Mouse (Mus musculus) limb, embryonic 11.5 days (tissue): Measurements from ENCODE around the gene Orm2. TPM values are rescaled to one million over a fixed set of nuclear protein-coding genes. Genes with fewer than 3 reads are reported as not detected.

Experiments
- ATAC-seq: fragments of 200-750 bp; cut with Nextera tagmentation; 2 replicates; pipeline ENCODE4 v1.8.0; 2017; ENCODE audit warnings: low read depth; ENCODE audit not compliant: insufficient number of reproducible peaks, low FRiP score, low TSS enrichment
- DNase-seq: peaks from one replicate; pipeline ENCODE4 v3.0.0-alpha.2; 2015; ENCODE audit warnings: low spot score
- H3K27ac ChIP-seq: fragments of 300-500 bp; sonication (generic); replicated peaks from 2 replicates; pipeline ENCODE4 v1.5.1; 2014; ENCODE audit warnings: low read depth, mild to moderate bottlenecking, low read length
- H3K27me3 ChIP-seq: fragments of 300-500 bp; sonication (generic); 2 replicates; pipeline ENCODE4 v1.6.1; 2014; ENCODE audit warnings: mild to moderate bottlenecking, low read length, mixed read lengths; ENCODE audit not compliant: control insufficient read depth, insufficient read depth
- H3K36me3 ChIP-seq: fragments of 300-500 bp; sonication (generic); 2 replicates; pipeline ENCODE4 v1.6.1; 2014; ENCODE audit warnings: mild to moderate bottlenecking, low read length, moderate library complexity, mixed read lengths; ENCODE audit not compliant: control insufficient read depth, insufficient read depth
- H3K4me1 ChIP-seq: fragments of 300-500 bp; sonication (generic); 2 replicates; pipeline ENCODE4 v1.6.1; 2014; ENCODE audit warnings: low read length, mixed read lengths; ENCODE audit not compliant: control insufficient read depth, insufficient read depth
- H3K4me2 ChIP-seq: fragments of 300-500 bp; sonication (generic); 2 replicates; pipeline ENCODE4 v1.6.1; 2014; ENCODE audit warnings: low read depth, mild to moderate bottlenecking, moderate library complexity; ENCODE audit not compliant: severe bottlenecking
- H3K4me3 ChIP-seq: fragments of 300-500 bp; sonication (generic); 2 replicates; pipeline ENCODE4 v1.5.1; 2014; ENCODE audit warnings: low read depth, low read length
- H3K9ac ChIP-seq: fragments of 300-500 bp; sonication (generic); 2 replicates; pipeline ENCODE4 v1.6.1; 2014; ENCODE audit warnings: mild to moderate bottlenecking, low read length
- H3K9me3 ChIP-seq: fragments of 300-500 bp; sonication (generic); 2 replicates; pipeline ENCODE4 v1.6.1; 2016; ENCODE audit warnings: low read length; ENCODE audit not compliant: control insufficient read depth
- WGBS: fragments of 180-500 bp; shearing (Covaris S2); extraction: QIAGEN DNeasy Blood & Tissue Kit; methylation state at CpG from one replicate; pipeline ENCODE4 v1.1.7; 2014; 5-methylcytosine and 5-hydroxymethylcytosine counted together
- polyA plus RNA-seq: library from polyadenylated mRNA; unstranded; fragments of >200 nt; fragmentation: Nextera tagmentation; extraction: Ambion mirVana; gene quantifications from 2 replicates; pipeline ENCODE4 v1.2.1, GENCODE M21; 2014

Orm2 gene
- polyA plus RNA-seq, 1 experiment from 2014 or later = not detected

DNA sequence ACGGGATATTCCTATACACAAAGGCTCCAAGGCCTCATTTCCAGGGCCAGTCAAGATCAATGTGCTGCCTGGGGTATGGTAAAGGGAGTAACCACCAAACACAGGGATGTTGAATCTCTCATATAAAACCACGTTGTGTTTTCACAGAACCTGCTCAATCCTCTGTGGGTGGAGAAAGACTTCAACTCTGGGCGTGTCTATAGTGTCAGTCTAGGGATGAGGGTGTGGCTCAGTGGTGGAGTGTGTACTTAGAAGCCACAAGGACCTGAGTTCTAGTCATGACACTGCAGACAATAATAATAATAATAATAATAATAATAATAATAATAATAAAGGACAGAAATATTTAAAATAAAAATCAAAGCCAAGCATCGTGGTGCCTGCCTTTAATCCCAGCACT, 22.0 kb downstream of the Orm2 start:
- H3K4me3 ChIP-seq = no peak overlapping the region
- no peak overlapping the region for H3K27ac ChIP-seq
- 91% methylated on average over 4 of the region's 4 CpGs for WGBS
- H3K9ac ChIP-seq = no peak overlapping the region
- H3K36me3 ChIP-seq = peaks cover 15% of the 10 kb centered on the region
- no peaks in the 10 kb centered on the region for H3K27me3 ChIP-seq
- H3K4me1 ChIP-seq = peaks cover 2% of the 10 kb centered on the region
- no peak overlapping the region for H3K4me2 ChIP-seq
- no peak for DNase-seq
- H3K9me3 ChIP-seq = no peaks in the 10 kb centered on the region
- no peak for ATAC-seq

DNA sequence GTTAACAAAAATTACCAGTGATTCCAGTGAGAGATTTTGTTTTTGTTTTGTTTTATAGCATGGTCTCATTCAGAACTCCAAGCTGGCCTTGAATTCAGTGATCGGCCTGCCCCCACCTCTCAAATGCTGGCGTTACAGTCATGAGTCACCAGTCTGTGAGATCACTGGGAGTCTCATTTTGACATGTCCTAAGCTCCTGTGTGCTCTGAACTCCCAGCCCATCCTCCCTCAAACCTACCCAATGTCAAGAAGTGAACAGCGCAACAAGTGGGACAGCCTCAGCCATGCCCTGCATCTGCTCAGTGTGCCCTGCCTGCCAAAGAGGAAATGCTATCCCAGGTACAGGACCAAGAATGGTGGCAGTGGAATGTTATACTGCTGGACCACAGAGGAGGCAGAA, 23.0 kb downstream of the Orm2 start:
- Histone ChIP-seq H3K9me3 (no peaks in the 10 kb centered on the region), H3K4me3 (no peak overlapping the region), H3K9ac (no peak overlapping the region), H3K27me3 (no peaks in the 10 kb centered on the region), H3K4me2 (no peak overlapping the region), H3K36me3 (peaks cover 10% of the 10 kb centered on the region; the same call in 1 of the 2 replicates), H3K27ac (no peak overlapping the region), H3K4me1 (peaks cover 6% of the 10 kb centered on the region)
- ATAC-seq (no peak), DNase-seq (no peak)
- WGBS = 88% methylated on average over 3 of the region's 3 CpGs

DNA sequence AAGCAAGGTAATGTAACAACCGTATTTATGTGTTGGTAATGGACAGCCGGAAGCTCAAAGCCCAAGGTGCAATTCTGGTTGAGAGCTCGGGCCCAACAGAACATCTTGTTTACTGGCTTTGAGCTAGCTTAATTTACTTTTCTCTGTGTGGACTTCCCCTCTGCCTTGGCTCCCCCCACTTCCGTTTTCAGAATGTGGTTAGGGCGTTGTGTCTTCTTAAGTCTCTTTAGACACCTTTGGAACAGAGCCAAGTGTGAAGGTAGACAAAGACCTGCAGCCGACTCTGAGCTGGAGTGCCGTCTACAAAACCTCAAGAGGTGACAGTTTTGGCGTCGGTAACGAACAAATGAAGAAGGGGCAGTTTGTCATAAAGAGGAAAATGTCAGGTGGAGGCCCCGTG, 23.5 kb downstream of the Orm2 start:
- DNase-seq = no peak
- 85% methylated on average over 11 of the region's 11 CpGs for WGBS
- ATAC-seq = no peak
- Histone ChIP-seq H3K9ac (no peak overlapping the region), H3K4me2 (no peak overlapping the region), H3K27me3 (no peaks in the 10 kb centered on the region), H3K4me1 (peaks cover 6% of the 10 kb centered on the region), H3K9me3 (no peaks in the 10 kb centered on the region), H3K27ac (no peak overlapping the region), H3K4me3 (no peak overlapping the region), H3K36me3 (peaks cover 7% of the 10 kb centered on the region; the same call in 1 of the 2 replicates)

DNA sequence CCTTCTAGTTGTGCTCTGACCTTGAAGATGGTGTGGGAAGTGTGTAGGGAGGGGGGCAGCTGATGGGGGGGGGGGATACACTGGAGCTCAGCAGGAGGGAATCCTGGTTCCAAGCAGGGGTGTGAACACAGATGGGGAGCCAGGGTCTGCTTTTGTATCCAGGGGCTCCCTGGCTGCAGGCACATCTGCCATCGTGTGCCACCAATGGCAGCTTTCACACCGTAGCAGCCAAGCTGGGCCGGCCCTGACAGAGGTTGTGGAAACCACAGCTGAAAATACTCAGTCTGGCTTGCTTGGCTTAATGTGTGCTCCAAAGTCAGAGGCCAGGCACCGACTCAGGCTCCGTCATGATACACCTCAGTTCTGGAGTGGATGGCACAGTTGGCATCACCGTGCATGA, 25.8 kb downstream of the Orm2 start:
- H3K36me3 ChIP-seq = peaks cover 5% of the 10 kb centered on the region; the same call in 1 of the 2 replicates
- no peak overlapping the region for H3K9ac ChIP-seq
- ATAC-seq = no peak
- peaks cover 6% of the 10 kb centered on the region for H3K4me1 ChIP-seq
- H3K9me3 ChIP-seq = no peaks in the 10 kb centered on the region
- H3K4me2 ChIP-seq = no peak overlapping the region
- no peak for DNase-seq
- WGBS = 79% methylated on average over 6 of the region's 6 CpGs
- no peak overlapping the region for H3K4me3 ChIP-seq
- no peak overlapping the region for H3K27ac ChIP-seq
- H3K27me3 ChIP-seq = no peaks in the 10 kb centered on the region

DNA sequence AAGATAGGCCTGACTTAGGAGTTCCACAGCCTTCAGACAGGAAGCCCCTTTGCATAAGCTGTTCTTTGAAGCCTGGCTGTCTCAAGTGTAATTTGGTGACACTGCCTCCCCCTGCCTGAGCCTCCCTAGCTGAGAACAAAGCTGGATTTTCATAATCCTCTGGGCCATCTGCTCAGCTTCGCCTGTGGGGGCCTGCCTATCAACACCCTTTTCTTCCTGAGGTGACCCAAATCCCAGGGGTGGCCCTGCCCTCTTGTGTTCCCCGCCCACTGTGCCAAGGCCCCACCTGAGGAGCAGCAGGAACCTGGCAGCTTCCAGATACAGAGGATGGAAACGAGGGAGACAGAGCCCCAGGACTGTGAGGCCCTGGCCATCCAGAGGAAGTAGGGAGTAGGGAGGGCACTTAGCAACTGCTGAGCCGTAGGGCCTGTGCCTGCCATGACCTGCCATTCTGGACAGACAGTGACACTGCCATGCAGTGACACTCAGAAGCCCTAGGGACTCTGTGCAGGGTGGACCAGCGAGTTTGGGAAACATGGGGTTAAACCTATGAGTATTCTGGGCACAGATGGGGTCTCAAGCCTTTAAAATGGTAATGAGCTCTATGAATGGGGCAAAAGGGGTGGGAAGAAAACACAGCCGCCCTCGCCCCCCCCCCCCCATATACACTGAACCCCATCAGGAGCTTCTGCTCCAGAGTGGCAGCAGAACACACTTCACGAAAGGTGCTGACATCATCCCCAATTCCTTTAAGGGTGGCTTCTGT, 27.1 kb downstream of the Orm2 start:
- H3K4me1 ChIP-seq = peaks cover 6% of the 10 kb centered on the region
- H3K27me3 ChIP-seq = no peaks in the 10 kb centered on the region
- H3K9ac ChIP-seq = no peak overlapping the region
- DNase-seq (no peak), ATAC-seq (no peak)
- H3K9me3 ChIP-seq = no peaks in the 10 kb centered on the region
- H3K4me2 ChIP-seq = no peak overlapping the region
- H3K27ac ChIP-seq = no peak overlapping the region
- 45% methylated on average over 8 of the region's 8 CpGs for WGBS
- H3K36me3 ChIP-seq = peaks cover 11% of the 10 kb centered on the region; the same call in 1 of the 2 replicates
- no peak overlapping the region for H3K4me3 ChIP-seq

DNA sequence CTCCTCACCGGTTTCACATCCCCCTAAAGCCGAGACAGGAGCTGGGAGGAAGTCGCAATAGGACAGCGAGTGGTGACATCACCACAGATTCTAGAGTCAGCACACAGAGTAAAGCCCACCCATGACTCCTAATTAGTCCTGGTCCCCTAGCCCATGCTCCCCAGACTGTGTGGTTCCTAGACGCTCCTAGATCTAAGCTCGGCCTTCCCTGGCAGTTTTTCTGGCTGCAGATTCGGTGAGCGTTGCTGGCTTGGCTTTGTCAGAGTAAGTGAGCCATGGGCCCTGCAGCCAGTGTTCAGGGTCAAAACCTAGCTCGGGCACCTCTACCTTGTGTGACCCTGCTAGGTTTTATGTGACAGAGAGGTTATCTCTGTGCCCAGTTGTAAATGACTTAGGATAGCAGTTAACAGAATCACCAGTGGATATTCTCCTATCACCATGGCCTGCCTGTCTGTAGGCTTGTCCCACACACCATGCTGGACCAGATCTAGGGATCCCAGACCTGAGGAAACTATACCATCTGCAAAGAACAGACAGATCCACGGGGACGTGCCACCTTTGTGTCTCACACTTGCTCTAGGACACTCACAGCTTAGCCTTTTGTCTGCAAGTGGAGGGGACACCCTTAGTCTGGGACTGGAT, 27.8 kb downstream of the Orm2 start:
- no peak overlapping the region for H3K4me3 ChIP-seq
- no peak overlapping the region for H3K27ac ChIP-seq
- DNase-seq (no peak), ATAC-seq (no peak)
- H3K9ac ChIP-seq = no peak overlapping the region
- 64% methylated on average over 11 of the region's 11 CpGs for WGBS
- H3K27me3 ChIP-seq = no peaks in the 10 kb centered on the region
- peaks cover 12% of the 10 kb centered on the region; the same call in 1 of the 2 replicates for H3K36me3 ChIP-seq
- H3K9me3 ChIP-seq = no peaks in the 10 kb centered on the region
- H3K4me2 ChIP-seq = no peak overlapping the region
- H3K4me1 ChIP-seq = peaks cover 6% of the 10 kb centered on the region

DNA sequence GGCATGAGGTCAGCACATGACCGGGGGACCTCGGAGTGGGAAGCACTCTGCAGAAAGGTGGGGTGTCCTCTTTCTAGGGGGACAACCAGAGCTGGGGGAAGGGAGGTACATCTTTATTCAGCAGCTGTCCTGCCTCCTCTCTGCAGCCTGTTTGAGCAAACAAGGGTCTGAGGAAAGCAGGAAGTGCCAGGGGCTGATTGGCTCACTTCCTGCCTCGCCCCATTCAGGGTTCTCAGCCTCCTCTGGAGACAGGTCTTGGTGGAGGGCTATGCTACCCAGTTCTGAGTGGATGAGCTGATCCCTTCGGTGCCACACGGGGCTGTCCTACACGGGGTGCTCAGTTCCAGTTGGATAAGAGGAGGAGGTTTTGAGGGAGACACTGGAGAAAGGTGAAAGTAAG, 29.1 kb downstream of the Orm2 start:
- Histone ChIP-seq H3K4me3 (no peak overlapping the region), H3K27ac (no peak overlapping the region), H3K4me2 (no peak overlapping the region), H3K27me3 (no peaks in the 10 kb centered on the region), H3K9me3 (no peaks in the 10 kb centered on the region), H3K4me1 (peaks cover 6% of the 10 kb centered on the region), H3K36me3 (peaks cover 15% of the 10 kb centered on the region; the same call in 1 of the 2 replicates), H3K9ac (no peak overlapping the region)
- no peak for ATAC-seq
- 80% methylated on average over 6 of the region's 6 CpGs for WGBS
- no peak for DNase-seq

DNA sequence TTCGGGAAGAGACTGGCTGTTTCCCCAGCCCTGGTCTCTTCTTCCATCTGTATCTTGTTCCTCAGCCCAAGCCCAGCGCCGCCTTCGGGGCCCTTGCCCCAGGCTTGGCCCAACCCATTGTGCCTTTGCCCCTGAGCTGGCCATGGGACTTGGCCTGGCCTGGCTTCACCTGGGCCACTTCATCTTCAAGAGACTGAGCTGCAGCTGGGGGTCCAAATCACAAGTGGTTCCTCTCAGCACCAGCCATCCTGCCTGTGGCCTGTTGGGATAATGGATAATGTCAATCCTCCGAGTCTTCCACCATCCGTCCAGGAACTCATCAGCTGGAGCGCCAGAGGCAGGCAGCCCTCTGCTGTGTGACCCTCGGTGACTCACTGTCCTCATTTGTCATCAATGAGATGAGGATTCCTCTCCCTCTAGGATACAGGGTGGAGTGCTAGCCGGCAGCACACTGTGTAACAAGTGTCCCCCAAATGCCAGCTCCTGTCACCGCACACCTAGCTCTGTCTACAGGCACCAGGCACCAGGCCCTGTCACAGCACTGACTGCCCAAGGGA, 35.8 kb downstream of the Orm2 start:
- Histone ChIP-seq H3K9me3 (no peaks in the 10 kb centered on the region), H3K4me3 (no peak overlapping the region), H3K27me3 (no peaks in the 10 kb centered on the region), H3K27ac (no peak overlapping the region), H3K9ac (no peak overlapping the region), H3K4me2 (no peak overlapping the region), H3K4me1 (peaks cover 22% of the 10 kb centered on the region), H3K36me3 (peaks cover 13% of the 10 kb centered on the region; the same call in 1 of the 2 replicates)
- WGBS = 79% methylated on average over 10 of the region's 10 CpGs
- DNase-seq = no peak
- no peak for ATAC-seq
